Mouse (Mus musculus) liver, embryonic 14.5 days (tissue): ENCODE measurements around the gene Atg2a. TPM values are rescaled to one million over a fixed set of nuclear protein-coding genes. Genes with fewer than 3 reads are reported as not detected.
A peak's percentile ranks its signal among the peaks of the same experiment; 100 is the strongest.

Experiments
- ATAC-seq: fragments of 200-750 bp; cut with Nextera tagmentation; 2 replicates; pipeline ENCODE4 v1.8.0; 2017; ENCODE audit warnings: moderate number of reproducible peaks, mild to moderate bottlenecking, moderate library complexity; ENCODE audit not compliant: insufficient read depth
- DNase-seq, 3 experiments: peaks; one replicate each; pipeline ENCODE4 v3.0.0-alpha.2; 2012 to 2013; ENCODE audit warnings: low read depth in 3 of 3, low spot score in 3 of 3
- H3K27ac ChIP-seq: fragments of 300-500 bp; sonication (generic); 2 replicates; pipeline ENCODE4 v1.5.1; 2014; ENCODE audit warnings: moderate library complexity, mild to moderate bottlenecking, control low read depth, inconsistent platforms
- H3K27me3 ChIP-seq: fragments of 300-500 bp; sonication (generic); 2 replicates; pipeline ENCODE4 v1.6.1; 2014; ENCODE audit warnings: mild to moderate bottlenecking, low read length, moderate library complexity; ENCODE audit not compliant: control insufficient read depth, insufficient read depth
- H3K36me3 ChIP-seq: fragments of 300-500 bp; sonication (generic); replicated peaks from 2 replicates; pipeline ENCODE4 v1.6.1; 2014; ENCODE audit warnings: low read depth; ENCODE audit not compliant: control insufficient read depth, insufficient read depth
- H3K4me1 ChIP-seq, 2 experiments: fragments of 200-500 bp in 1 of 2; fragments of 300-500 bp in 1 of 2; sonication (generic) in 1 of 2; replicated peaks; 2 replicates each; pipeline ENCODE4 v1.6.1; 2012 to 2014; ENCODE audit warnings: antibody characterized with exemption in 1 of 2, inconsistent platforms in 1 of 2, low read length in 1 of 2; ENCODE audit not compliant: control insufficient read depth in 2 of 2, insufficient read depth in 2 of 2
- H3K4me2 ChIP-seq: fragments of 300-500 bp; sonication (generic); 2 replicates; pipeline ENCODE4 v1.6.1; 2014; ENCODE audit warnings: low read depth, mild to moderate bottlenecking, control low read depth, moderate library complexity
- H3K4me3 ChIP-seq, 2 experiments: fragments of 200-500 bp in 1 of 2; fragments of 300-500 bp in 1 of 2; sonication (generic) in 1 of 2; 2 replicates each; pipeline ENCODE4 v1.5.1; 2012 to 2014; ENCODE audit warnings: low read depth in 2 of 2, low read length in 2 of 2, mild to moderate bottlenecking in 2 of 2, control low read depth in 1 of 2, inconsistent platforms in 1 of 2, moderate library complexity in 1 of 2; ENCODE audit not compliant: insufficient read depth in 1 of 2
- H3K9ac ChIP-seq: fragments of 300-500 bp; sonication (generic); replicated peaks from 2 replicates; pipeline ENCODE4 v1.6.1; 2014; ENCODE audit warnings: mild to moderate bottlenecking, control low read depth, moderate library complexity
- H3K9me3 ChIP-seq: fragments of 300-500 bp; sonication (generic); 2 replicates; pipeline ENCODE4 v1.6.1; 2016; ENCODE audit warnings: low read length, mixed read lengths; ENCODE audit not compliant: control insufficient read depth
- CTCF ChIP-seq: IDR thresholded peaks from 2 replicates; pipeline ENCODE4 v1.5.1; 2016; ENCODE audit warnings: antibody characterized with exemption, low read depth, control low read depth
- EP300 ChIP-seq: IDR thresholded peaks from 2 replicates; pipeline ENCODE4 v1.6.1; 2016; ENCODE audit warnings: antibody characterized with exemption, low read depth
- WGBS: fragments of 180-500 bp; shearing (Covaris S2); extraction: QIAGEN DNeasy Blood & Tissue Kit; methylation state at CpG from one replicate; pipeline ENCODE4 v1.1.7; 2014; ENCODE audit not compliant: insufficient replicate concordance; 5-methylcytosine and 5-hydroxymethylcytosine counted together
- polyA plus RNA-seq, 2 experiments: library from polyadenylated mRNA; depleted of rRNA in 1 of 2; stranded (reverse) in 1 of 2; unstranded in 1 of 2; fragments of >200 nt; fragmentation: Nextera tagmentation in 1 of 2; extraction: Ambion mirVana in 1 of 2; gene quantifications; 2 replicates each; pipeline versions ENCODE4 v1.2.1 to v1.2.3; 2012 to 2014

The Atg2a gene
- polyA plus RNA-seq, 2 experiments: 4.4 to 5.0 TPM

- no peaks in the 10 kb centered on the region for H3K27me3 ChIP-seq
- peaks cover 3% of the 10 kb centered on the region for H3K36me3 ChIP-seq
- no peak for DNase-seq
- no peak overlapping the region for H3K9ac ChIP-seq
- H3K27ac ChIP-seq: no peak overlapping the region
- H3K4me2 ChIP-seq: peak overlapping the region; percentile 39
- peaks cover 0 to 4% of the 10 kb centered on the region in 2 experiments; a peak in 1 of 4 replicates for H3K4me1 ChIP-seq
- 58% methylated on average over 8 of the region's 8 CpGs for WGBS
- TF ChIP-seq CTCF (no peak), EP300 (no peak)
- H3K9me3 ChIP-seq: no peaks in the 10 kb centered on the region
- no peak for ATAC-seq
- peak overlapping the region in 1 of 2 experiments; percentile 50; a peak in 2 of 4 replicates for H3K4me3 ChIP-seq
Measured at GRCm38 (mm10) chr19:6264945-6265344, 23.5 kb downstream of the Atg2a start.

- no peak for ATAC-seq
- no peaks in the 10 kb centered on the region for H3K27me3 ChIP-seq
- H3K4me2 ChIP-seq: no peak overlapping the region
- H3K27ac ChIP-seq: no peak overlapping the region
- H3K4me3 ChIP-seq: no peak overlapping the region
- no peak overlapping the region for H3K9ac ChIP-seq
- H3K4me1 ChIP-seq: peaks cover 0 to 4% of the 10 kb centered on the region in 2 experiments; a peak in 1 of 4 replicates
- no peak for DNase-seq
- H3K36me3 ChIP-seq: no peaks in the 10 kb centered on the region; the same call in 1 of the 2 replicates
- TF ChIP-seq EP300: no peak
- TF ChIP-seq CTCF: peak; percentile 51
- H3K9me3 ChIP-seq: no peaks in the 10 kb centered on the region
- 46% methylated on average over 6 of the region's 6 CpGs for WGBS
Measured at GRCm38 (mm10) chr19:6265727-6266182, 24.3 kb downstream of the Atg2a start.

GRCm38 (mm10) chr19:6267306-6268169 is 26.1 kb downstream of the Atg2a start:
- Histone ChIP-seq H3K27ac (no peak overlapping the region), H3K27me3 (no peaks in the 10 kb centered on the region), H3K4me2 (no peak overlapping the region), H3K9ac (no peak overlapping the region), H3K36me3 (no peaks in the 10 kb centered on the region), H3K4me1 (peaks cover 0 to 3% of the 10 kb centered on the region in 2 experiments; a peak in 1 of 4 replicates), H3K9me3 (no peaks in the 10 kb centered on the region), H3K4me3 (no peak overlapping the region)
- no peak for TF ChIP-seq EP300
- no peak for TF ChIP-seq CTCF
- DNase-seq (no peak), ATAC-seq (no peak)
- WGBS: 50% methylated on average over 11 of the region's 11 CpGs

GRCm38 (mm10) chr19:6268170-6268528 is 26.7 kb downstream of the Atg2a start:
- DNase-seq (peak; percentile 70 to 77 (median 71)), ATAC-seq (peak; percentile 47; the same call in 1 of the 2 replicates)
- Histone ChIP-seq H3K4me3 (no peak overlapping the region), H3K4me1 (no peaks in the 10 kb centered on the region; a peak in 1 of 4 replicates), H3K27ac (no peak overlapping the region), H3K9me3 (no peaks in the 10 kb centered on the region), H3K36me3 (no peaks in the 10 kb centered on the region), H3K9ac (no peak overlapping the region), H3K27me3 (no peaks in the 10 kb centered on the region), H3K4me2 (no peak overlapping the region)
- TF ChIP-seq EP300 (no peak), CTCF (peak; percentile 97)
- 13% methylated on average over 8 of the region's 8 CpGs for WGBS

- 61% methylated on average over 7 of the region's 7 CpGs for WGBS
- H3K4me3 ChIP-seq: no peak overlapping the region
- H3K9me3 ChIP-seq: no peaks in the 10 kb centered on the region
- ATAC-seq (no peak), DNase-seq (no peak)
- H3K9ac ChIP-seq: no peak overlapping the region
- no peak overlapping the region for H3K27ac ChIP-seq
- H3K36me3 ChIP-seq: no peaks in the 10 kb centered on the region
- no peak overlapping the region for H3K4me2 ChIP-seq
- no peaks in the 10 kb centered on the region; a peak in 1 of 4 replicates for H3K4me1 ChIP-seq
- no peaks in the 10 kb centered on the region for H3K27me3 ChIP-seq
- TF ChIP-seq CTCF: no peak
- TF ChIP-seq EP300: no peak
Measured at GRCm38 (mm10) chr19:6268670-6269132, 27.2 kb downstream of the Atg2a start.
